In the genomic region with DNA sequence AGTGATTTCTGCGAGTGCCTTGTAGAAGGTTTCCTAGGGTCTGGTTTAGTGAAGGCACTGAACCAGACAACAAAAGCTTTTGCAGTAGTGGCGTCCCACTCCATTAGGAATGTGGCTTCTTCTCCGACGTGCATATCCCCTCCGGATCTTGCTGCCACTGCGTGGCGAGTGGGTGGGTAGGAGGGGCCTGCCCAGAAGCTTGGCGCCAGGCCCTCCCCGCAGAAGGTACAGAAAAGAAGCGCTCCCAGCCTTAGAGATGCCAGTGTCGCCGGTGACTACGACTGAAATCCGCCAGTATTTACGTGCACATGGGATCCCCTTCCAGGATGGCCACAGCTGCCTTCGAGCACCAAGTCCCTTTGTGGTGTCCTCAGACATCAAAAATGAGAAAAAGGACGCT, we compare ENCODE assay signal across 8 mouse cellular contexts. TPM values are rescaled to one million over a fixed set of nuclear protein-coding genes. Genes with fewer than 3 reads are reported as not detected.
DNase-seq lines count a peak whose midpoint lies in the region; ATAC-seq and TF ChIP-seq lines count a peak whose summit lies in the region.

No protein-coding gene starts in this region.

- H3K4me1 ChIP-seq in lung, embryonic 16.5 days (replicated peaks; ENCODE audit: control insufficient read depth, insufficient read depth, low read length) = peaks cover 19% of the 10 kb centered on the region
- H3K4me1 ChIP-seq in intestine, postnatal 0 days (replicated peaks; ENCODE audit: control insufficient read depth, insufficient read depth, low read length) = no peaks in the 10 kb centered on the region; the same call in 1 of the 2 replicates
- peaks cover 21% of the 10 kb centered on the region; the same call in 1 of the 2 replicates for H3K4me1 ChIP-seq in small intestine, adult 2 months (ENCODE audit: control insufficient read depth, insufficient read depth, insufficient read length, low read length)

- H3K27ac ChIP-seq in lung, embryonic 16.5 days (ENCODE audit: low read length) = peak overlapping the region; percentile 78
- H3K27ac ChIP-seq in intestine, postnatal 0 days (ENCODE audit: low read depth, low read length) = peak overlapping the region; percentile 54; the same call in 1 of the 2 replicates
- H3K27ac ChIP-seq in small intestine, adult 2 months (ENCODE audit: insufficient read depth, low read depth, low read length) = peak overlapping the region; percentile 48

- H3K4me3 ChIP-seq in lung, embryonic 16.5 days (ENCODE audit: low read length) = peak overlapping the region; percentile 98
- peak overlapping the region; percentile 86 for H3K4me3 ChIP-seq in intestine, postnatal 0 days (ENCODE audit: low read depth, low read length)
- peak overlapping the region; percentile 88 for H3K4me3 ChIP-seq in small intestine, adult 2 months (ENCODE audit: low read depth, low read length)

- 22% methylated on average over 17 of the region's 17 CpGs for WGBS in lung, embryonic 16.5 days
- WGBS in intestine, postnatal 0 days = 19% methylated on average over 17 of the region's 17 CpGs
- WGBS in small intestine, adult 2 months = 7% methylated on average over 17 of the region's 17 CpGs

- H3K9ac ChIP-seq in lung, embryonic 16.5 days (ENCODE audit: low read length) = peak overlapping the region; percentile 89
- peak overlapping the region; percentile 74 for H3K9ac ChIP-seq in intestine, postnatal 0 days (ENCODE audit: low read depth, low read length)

- no peaks in the 10 kb centered on the region for H3K9me3 ChIP-seq in lung, embryonic 16.5 days (ENCODE audit: control insufficient read depth, low read length)
- no peaks in the 10 kb centered on the region for H3K9me3 ChIP-seq in intestine, postnatal 0 days (ENCODE audit: control insufficient read depth)

- no peak for TF ChIP-seq POLR2A in small intestine, adult 2 months (IDR thresholded peaks at IDR 0.05; ENCODE audit: low read depth, low read length)

- peak; percentile 41 for DNase-seq in CD4-positive, CD25-positive, alpha-beta regulatory T cell, adult 2 months (ENCODE audit: low read depth, low spot score)
- DNase-seq in lung, postnatal 10 days = no peak
- DNase-seq in left cerebral cortex, postnatal 14 days (ENCODE audit: low spot score in 2 of 2) = no peak
- no peak for DNase-seq in layer of hippocampus, postnatal 25 days (ENCODE audit: extremely low spot score in 1 of 2, low spot score in 1 of 2)

- H3K4me2 ChIP-seq in lung, embryonic 16.5 days (ENCODE audit: low read depth, low read length) = peak overlapping the region; percentile 94
- peak overlapping the region; percentile 93 for H3K4me2 ChIP-seq in intestine, postnatal 0 days (replicated peaks; ENCODE audit: low read depth)

- no peaks in the 10 kb centered on the region for H3K27me3 ChIP-seq in lung, embryonic 16.5 days (ENCODE audit: control insufficient read depth, insufficient read depth, low read depth, low read length)
- H3K27me3 ChIP-seq in intestine, postnatal 0 days (replicated peaks; ENCODE audit: control insufficient read depth, insufficient read depth, low read length) = no peaks in the 10 kb centered on the region
- no peaks in the 10 kb centered on the region for H3K27me3 ChIP-seq in small intestine, adult 2 months (ENCODE audit: control insufficient read depth, insufficient read depth, low read length)

- intact Hi-C loops in left cerebral cortex, postnatal 14 days (cut with DNase I) = no loop called here

- no peak for TF ChIP-seq CTCF in intestine, postnatal 0 days (IDR thresholded peaks at IDR 0.05; ENCODE audit: low read depth)
- no peak for TF ChIP-seq CTCF in small intestine, adult 2 months (IDR thresholded peaks at IDR 0.05; ENCODE audit: extremely low read depth, insufficient read length, insufficient replicate concordance, low read depth, low read length)

- ATAC-seq in CD4-positive, CD25-positive, alpha-beta regulatory T cell, adult 4 months = no peak
- 0 out of 2 replicates have a peak, but pooled peaks have one; percentile 6 for ATAC-seq in lung, embryonic 16.5 days (ENCODE audit: low read depth)
- ATAC-seq in intestine, postnatal 0 days = no peak

- peaks cover 28% of the 10 kb centered on the region for H3K36me3 ChIP-seq in lung, embryonic 16.5 days (ENCODE audit: control insufficient read depth, insufficient read depth, low read length)
- peaks cover 53% of the 10 kb centered on the region for H3K36me3 ChIP-seq in intestine, postnatal 0 days (ENCODE audit: control insufficient read depth, insufficient read depth)
- peaks cover 41% of the 10 kb centered on the region for H3K36me3 ChIP-seq in small intestine, adult 2 months (ENCODE audit: control insufficient read depth, insufficient read depth, low read length)

RNA-seq across cellular contexts. Expression of a gene that starts 0.8 kb away (rescaled TPM):
- 10 to 100 TPM; 45.8 to 63.1 TPM for polyA plus RNA-seq in CD4-positive, CD25-positive, alpha-beta regulatory T cell, adult 4 months (2017; shearing (Covaris generic))
- 65.2 and 67.2 TPM in 2 replicates for polyA plus RNA-seq in lung, embryonic 16.5 days (2015; fragmentation: Nextera tagmentation; extraction: Ambion mirVana)
- 80.1 and 83.0 TPM in 2 replicates for polyA plus RNA-seq in intestine, postnatal 0 days (2015; fragmentation: Nextera tagmentation; extraction: Ambion mirVana)
- 71.9 and 126 TPM in 2 replicates for polyA plus RNA-seq in small intestine, adult 2 months (2012; rRNA removed)
- total RNA-seq in left cerebral cortex, postnatal 14 days (2021) = 10 to 100 TPM; 41.2 to 44.6 TPM
- 10 to 100 TPM; 43.8 to 45.0 TPM for total RNA-seq in layer of hippocampus, postnatal 25 days (2021)

RNA-seq across cellular contexts. Expression of a gene that starts 1.6 kb away (rescaled TPM):
- polyA plus RNA-seq in CD4-positive, CD25-positive, alpha-beta regulatory T cell, adult 4 months (2017; shearing (Covaris generic)) = 10 to 100 TPM in 1 of 2 experiments, 1 to 10 TPM in 1; 8.6 to 20.3 TPM
- 19.8 and 19.9 TPM in 2 replicates for polyA plus RNA-seq in lung, embryonic 16.5 days (2015; fragmentation: Nextera tagmentation; extraction: Ambion mirVana)
- 7.1 and 7.4 TPM in 2 replicates for polyA plus RNA-seq in intestine, postnatal 0 days (2015; fragmentation: Nextera tagmentation; extraction: Ambion mirVana)
- polyA plus RNA-seq in small intestine, adult 2 months (2012; rRNA removed) = 4.1 and 5.9 TPM in 2 replicates
- 10 to 100 TPM; 13.2 to 14.7 TPM for total RNA-seq in left cerebral cortex, postnatal 14 days (2021)
- total RNA-seq in layer of hippocampus, postnatal 25 days (2021) = 10 to 100 TPM; 15.4 to 15.5 TPM

RNA-seq across cellular contexts. Expression of a gene that starts 7.2 kb away (rescaled TPM):
- polyA plus RNA-seq in CD4-positive, CD25-positive, alpha-beta regulatory T cell, adult 4 months (2017; shearing (Covaris generic)) = 1 to 10 TPM in 1 of 2 experiments, under 1 TPM in 1; 0.54 to 1.6 TPM
- polyA plus RNA-seq in lung, embryonic 16.5 days (2015; fragmentation: Nextera tagmentation; extraction: Ambion mirVana) = 50.1 and 51.6 TPM in 2 replicates
- polyA plus RNA-seq in intestine, postnatal 0 days (2015; fragmentation: Nextera tagmentation; extraction: Ambion mirVana) = 26.0 and 26.2 TPM in 2 replicates
- 40.3 and 50.4 TPM in 2 replicates for polyA plus RNA-seq in small intestine, adult 2 months (2012; rRNA removed)
- 10 to 100 TPM; 28.9 to 31.6 TPM for total RNA-seq in left cerebral cortex, postnatal 14 days (2021)
- total RNA-seq in layer of hippocampus, postnatal 25 days (2021) = 10 to 100 TPM; 27.3 to 29.3 TPM

RNA-seq across cellular contexts. Expression of a gene that starts 18.1 kb away (rescaled TPM):
- polyA plus RNA-seq in CD4-positive, CD25-positive, alpha-beta regulatory T cell, adult 4 months (2017; shearing (Covaris generic)) = under 1 TPM; 0.14 to 0.31 TPM
- 1.3 and 1.6 TPM in 2 replicates for polyA plus RNA-seq in lung, embryonic 16.5 days (2015; fragmentation: Nextera tagmentation; extraction: Ambion mirVana)
- 7.8 and 10.0 TPM in 2 replicates for polyA plus RNA-seq in intestine, postnatal 0 days (2015; fragmentation: Nextera tagmentation; extraction: Ambion mirVana)
- polyA plus RNA-seq in small intestine, adult 2 months (2012; rRNA removed) = 139 and 344 TPM in 2 replicates
- total RNA-seq in left cerebral cortex, postnatal 14 days (2021) = 10 to 100 TPM; 36.2 to 37.5 TPM
- 10 to 100 TPM; 24.8 to 29.1 TPM for total RNA-seq in layer of hippocampus, postnatal 25 days (2021)

RNA-seq across cellular contexts. Expression of a gene that starts 38.5 kb away (rescaled TPM):
- polyA plus RNA-seq in CD4-positive, CD25-positive, alpha-beta regulatory T cell, adult 4 months (2017; shearing (Covaris generic)) = not detected
- 0.21 and 0.33 TPM in 2 replicates for polyA plus RNA-seq in lung, embryonic 16.5 days (2015; fragmentation: Nextera tagmentation; extraction: Ambion mirVana)
- polyA plus RNA-seq in intestine, postnatal 0 days (2015; fragmentation: Nextera tagmentation; extraction: Ambion mirVana) = 0.22 and 0.37 TPM in 2 replicates
- polyA plus RNA-seq in small intestine, adult 2 months (2012; rRNA removed) = 0.29 and 1.2 TPM in 2 replicates
- total RNA-seq in left cerebral cortex, postnatal 14 days (2021) = 1 to 10 TPM; 3.3 to 3.4 TPM
- 1 to 10 TPM; 1.8 to 2.9 TPM for total RNA-seq in layer of hippocampus, postnatal 25 days (2021)

Comparison
In these comparisons a context has a peak if more than half of its experiments do, and no peak if none do; other contexts are left out.
1. RNA of a gene that starts 7.2 kb away (polyA plus RNA-seq): 40.3 to 50.4 TPM in small intestine, adult 2 months, 50.1 to 51.6 TPM in lung, embryonic 16.5 days and 26.0 to 26.2 TPM in intestine, postnatal 0 days; 0.54 to 1.6 TPM in CD4-positive, CD25-positive, alpha-beta regulatory T cell, adult 4 months; every median in the first group is over 10 times any median in the second.
2. Peak in every context shown above with its lines, with median percentiles within 50 percentile points of each other: H3K27ac ChIP-seq and H3K4me3 ChIP-seq.